Mouse (Mus musculus) neural tube, postnatal 0 days (tissue): ENCODE measurements around the gene Caskin1. TPM values are rescaled to one million over a fixed set of nuclear protein-coding genes. Genes with fewer than 3 reads are reported as not detected.

ENCODE experiments used
- polyA plus RNA-seq: library from polyadenylated mRNA; unstranded; fragments of >200 nt; fragmentation: Nextera tagmentation; extraction: Ambion mirVana; gene quantifications from 2 replicates; pipeline ENCODE4 v1.2.1, GENCODE M21; 2015

Gene Caskin1
- 62.8 and 68.5 TPM in 2 replicates for polyA plus RNA-seq

GRCm38 (mm10) chr17:24488186-24488661, at the start of gene Caskin1:
Gene Caskin1, plus strand, starts transcription at chr17:24488601.

GRCm38 (mm10) chr17:24442632-24443155, 45.7 kb upstream of the Caskin1 start, which contains the start of gene Dnase1l2:
Gene Dnase1l2, minus strand, starts transcription at chr17:24443105.

GRCm38 (mm10) chr17:24469910-24470602, 18.3 kb upstream of the Caskin1 start, which contains the start of the genes E4f1 and Pgp:
Gene E4f1, minus strand, starts transcription at chr17:24470313.
Gene Pgp, plus strand, starts transcription at chr17:24470392.

GRCm38 (mm10) chr17:24473612-24474275, 14.7 kb upstream of the Caskin1 start, which contains the start of gene Bricd5:
Gene Bricd5, plus strand, starts transcription at chr17:24473884.

GRCm38 (mm10) chr17:24478663-24479380, 9.6 kb upstream of the Caskin1 start, which contains the start of gene Mlst8:
Gene Mlst8, minus strand, starts transcription at chr17:24479078.

GRCm38 (mm10) chr17:24527723-24528559, 39.5 kb downstream of the Caskin1 start, which contains the start of gene Traf7:
Gene Traf7, minus strand, starts transcription at chr17:24527938.

GRCm38 (mm10) chr17:24534160-24534718, 45.8 kb downstream of the Caskin1 start, which contains the start of gene Rab26:
Gene Rab26, minus strand, starts transcription at chr17:24534210.

GRCm38 (mm10) chr17:24549618-24550415, 61.4 kb downstream of the Caskin1 start, which contains the start of gene Pkd1:
Gene Pkd1, plus strand, starts transcription at chr17:24549834.

Other genes with a start within 250 kb of the Caskin1 start
- gene Ccnf, start 237.1 kb upstream of the Caskin1 start, polyA plus RNA-seq = 5.6 and 8.1 TPM in 2 replicates
- gene Abca17, start 137.5 kb upstream of the Caskin1 start, polyA plus RNA-seq = 1.4 and 1.8 TPM in 2 replicates
- gene Abca3, start 136.7 kb upstream of the Caskin1 start, polyA plus RNA-seq = 28.5 and 29.8 TPM in 2 replicates
- gene Rnps1, start 74.0 kb upstream of the Caskin1 start, polyA plus RNA-seq = 224 and 246 TPM in 2 replicates
- 67.5 and 76.3 TPM in 2 replicates for gene Eci1, start 62.0 kb upstream of the Caskin1 start, polyA plus RNA-seq
- 2.2 and 2.7 TPM in 2 replicates for gene Dnase1l2, start 45.5 kb upstream of the Caskin1 start, polyA plus RNA-seq
- 33.1 and 43.4 TPM in 2 replicates for gene E4f1, start 18.3 kb upstream of the Caskin1 start, polyA plus RNA-seq
- 108 and 113 TPM in 2 replicates for gene Pgp, start 18.2 kb upstream of the Caskin1 start, polyA plus RNA-seq
- gene Bricd5, start 14.7 kb upstream of the Caskin1 start, polyA plus RNA-seq = 2.1 and 3.0 TPM in 2 replicates
- 24.4 and 25.9 TPM in 2 replicates for gene Mlst8, start 9.5 kb upstream of the Caskin1 start, polyA plus RNA-seq
- gene Traf7, start 39.3 kb downstream of the Caskin1 start, polyA plus RNA-seq = 50.6 and 60.2 TPM in 2 replicates
- gene Rab26, start 45.6 kb downstream of the Caskin1 start, polyA plus RNA-seq = 12.8 and 13.8 TPM in 2 replicates
- 23.6 and 24.9 TPM in 2 replicates for gene Pkd1, start 61.2 kb downstream of the Caskin1 start, polyA plus RNA-seq
- 45.5 and 59.7 TPM in 2 replicates for gene Tsc2, start 144.0 kb downstream of the Caskin1 start, polyA plus RNA-seq
- 6.5 and 6.9 TPM in 2 replicates for gene Nthl1, start 144.1 kb downstream of the Caskin1 start, polyA plus RNA-seq
- gene Slc9a3r2, start 161.7 kb downstream of the Caskin1 start, polyA plus RNA-seq = 82.2 and 84.4 TPM in 2 replicates
- 0.93 and 1.2 TPM in 2 replicates for gene Npw, start 169.9 kb downstream of the Caskin1 start, polyA plus RNA-seq
- gene Zfp598, start 181.1 kb downstream of the Caskin1 start, polyA plus RNA-seq = 13.9 and 18.2 TPM in 2 replicates
- gene Syngr3, start 201.4 kb downstream of the Caskin1 start, polyA plus RNA-seq = 269 and 290 TPM in 2 replicates
- 38.1 and 38.9 TPM in 2 replicates for gene Gfer, start 207.6 kb downstream of the Caskin1 start, polyA plus RNA-seq
- 1.7 and 2.3 TPM in 2 replicates for gene Noxo1, start 207.6 kb downstream of the Caskin1 start, polyA plus RNA-seq
- 43.3 and 47.7 TPM in 2 replicates for gene Tbl3, start 219.1 kb downstream of the Caskin1 start, polyA plus RNA-seq
- not detected in 2 replicates for gene Rnf151, start 229.5 kb downstream of the Caskin1 start, polyA plus RNA-seq
- 836 and 837 TPM in 2 replicates for gene Rps2, start 229.5 kb downstream of the Caskin1 start, polyA plus RNA-seq
- 375 and 378 TPM in 2 replicates for gene Ndufb10, start 235.9 kb downstream of the Caskin1 start, polyA plus RNA-seq
- gene Rpl3l, start 239.2 kb downstream of the Caskin1 start, polyA plus RNA-seq = 0.27 and 0.40 TPM in 2 replicates
- gene Msrb1, start 248.0 kb downstream of the Caskin1 start, polyA plus RNA-seq = 24.4 and 29.7 TPM in 2 replicates